Mouse (Mus musculus): ENCODE results near the gene Mob2.

Gene Mob2

DNA sequence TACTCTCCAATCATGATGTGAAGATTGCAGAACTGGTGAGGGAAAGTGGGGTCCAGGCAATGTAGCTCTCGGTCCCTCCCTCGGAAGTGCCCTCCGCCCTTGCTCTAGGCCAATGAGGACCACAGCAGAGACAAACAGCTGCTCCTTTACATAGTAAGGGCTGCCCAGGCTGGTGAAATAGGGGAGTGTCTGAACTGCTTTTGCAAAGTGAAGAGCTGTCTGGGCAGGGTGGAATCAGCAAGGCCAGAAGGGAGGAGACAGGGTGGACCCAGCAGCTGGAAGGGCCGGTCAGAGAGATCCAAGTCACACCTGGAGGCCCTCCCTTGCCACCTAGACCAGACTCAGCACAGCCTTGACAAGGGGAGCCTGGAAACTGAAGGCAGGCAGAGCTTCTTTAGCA, 34.9 kb downstream of the Mob2 start:
- in situ Hi-C loops (cut with MboI, MseI) = no loop called here

DNA sequence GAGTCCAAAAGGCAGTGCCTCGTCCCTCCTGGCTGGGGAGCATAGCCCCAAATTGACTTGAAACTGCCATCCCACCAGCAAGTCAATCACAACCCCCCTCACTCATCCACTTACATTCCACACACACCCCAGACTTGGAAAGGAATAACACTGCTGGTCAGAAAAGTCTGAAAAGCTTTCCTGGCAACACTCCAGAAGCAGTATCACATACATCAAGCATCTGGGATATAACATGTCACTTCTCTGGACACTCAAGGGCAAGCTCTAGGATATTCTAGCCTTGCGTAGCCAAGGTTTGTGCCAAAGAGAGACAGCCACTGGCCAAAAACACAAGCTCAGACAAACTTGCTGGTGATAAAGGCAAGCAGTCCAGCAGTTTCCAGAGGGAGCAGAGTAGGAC, 35.7 kb downstream of the Mob2 start:
- in situ Hi-C loops (cut with MboI, MseI) = no loop called here

DNA sequence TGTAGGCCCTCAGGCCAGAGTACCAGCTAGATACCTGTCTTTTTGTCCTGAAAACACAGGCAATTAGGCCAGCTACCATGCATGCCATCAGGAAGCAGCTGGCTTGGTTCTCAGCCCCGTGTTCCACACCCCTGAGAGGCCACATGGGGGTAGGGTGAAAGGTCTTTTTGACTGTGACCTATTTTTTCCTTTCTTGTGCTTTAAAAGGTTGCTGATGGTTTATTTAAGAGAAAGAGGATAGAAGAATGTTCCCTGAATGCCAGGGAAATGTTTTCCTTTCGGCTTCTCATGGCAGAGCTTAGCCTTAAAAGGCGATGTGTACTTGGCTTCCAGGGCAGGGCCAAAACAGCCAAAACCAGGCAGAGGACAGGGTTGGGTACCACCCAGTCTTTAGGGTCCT, 40.0 kb downstream of the Mob2 start:
- in situ Hi-C loops (cut with MboI, MseI) = no loop called here

DNA sequence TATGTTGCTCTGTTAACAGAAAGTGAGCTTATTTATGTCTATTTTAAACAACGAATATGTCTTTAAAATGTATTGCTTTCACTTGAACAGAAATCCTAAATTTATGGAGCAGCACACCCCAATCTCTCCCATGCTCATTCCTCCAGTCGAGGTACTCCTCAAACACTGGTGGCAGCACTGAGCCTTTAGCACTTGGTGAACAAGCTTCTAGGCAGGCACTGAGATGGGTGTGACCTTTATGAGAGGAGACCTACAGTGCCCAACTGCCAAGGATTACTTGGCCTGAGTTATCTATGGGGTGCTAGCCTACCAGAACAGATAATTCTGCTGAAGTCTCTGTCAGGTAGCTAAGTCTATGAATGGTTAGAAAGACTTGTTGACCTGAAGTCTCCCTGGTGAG, 41.2 kb downstream of the Mob2 start:
- in situ Hi-C loops (cut with MboI, MseI) = no loop called here

DNA sequence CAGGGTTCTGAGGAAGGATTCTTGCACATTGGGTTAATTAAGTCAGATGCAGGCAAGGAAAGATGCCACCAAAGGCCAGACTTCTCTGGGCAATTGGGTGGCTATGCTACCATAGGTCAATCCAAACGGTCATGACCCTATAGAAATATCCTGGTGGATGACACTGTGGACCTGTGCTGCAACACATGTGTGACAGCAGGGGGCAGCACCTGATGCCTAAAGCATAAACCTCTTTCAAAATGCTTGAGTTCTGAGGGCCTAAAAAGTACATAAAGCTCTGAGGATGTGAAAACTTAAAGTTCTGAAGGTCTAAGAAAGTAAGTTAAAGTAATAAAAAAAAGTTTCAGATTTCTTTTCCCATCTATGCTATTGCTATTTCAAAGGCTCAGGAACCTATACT, 44.3 kb downstream of the Mob2 start:
- in situ Hi-C loops (cut with MboI, MseI) = no loop called here

DNA sequence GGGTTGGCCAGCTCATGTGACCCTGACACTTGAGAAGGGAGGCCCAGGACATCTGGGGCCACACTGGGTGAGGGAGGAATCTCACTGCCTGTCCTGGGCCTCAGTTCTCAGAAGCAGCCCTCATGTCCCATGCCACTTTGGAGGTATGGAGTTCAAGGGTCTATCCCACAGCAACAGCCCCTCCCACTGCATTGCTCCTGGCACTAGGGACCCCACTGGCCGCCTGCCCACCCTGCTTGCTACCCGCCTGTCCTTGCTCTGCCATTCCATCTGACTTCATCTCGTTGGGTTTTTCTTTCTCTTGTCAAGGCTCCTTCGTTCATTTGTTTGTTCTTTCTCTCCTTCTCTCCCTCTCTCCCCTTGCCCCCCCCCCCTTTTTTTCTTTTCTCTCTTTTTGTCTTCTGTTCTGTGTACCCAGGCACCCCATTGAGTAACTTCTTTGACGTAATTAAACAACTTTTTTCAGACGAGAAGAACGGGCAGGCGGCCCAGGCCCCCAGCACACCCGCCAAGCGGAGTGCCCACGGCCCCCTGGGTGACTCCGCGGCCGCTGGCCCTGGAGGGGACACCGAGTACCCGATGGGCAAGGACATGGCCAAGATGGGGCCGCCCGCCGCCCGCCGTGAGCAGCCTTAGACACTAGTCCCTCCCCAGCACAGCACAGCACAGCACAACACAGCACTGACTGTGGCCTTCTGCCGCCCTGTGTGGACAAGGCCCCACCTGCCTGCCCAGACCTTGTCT, 59.1 kb downstream of the Mob2 start:
- in situ Hi-C loops (cut with MboI, MseI) = no loop called here

DNA sequence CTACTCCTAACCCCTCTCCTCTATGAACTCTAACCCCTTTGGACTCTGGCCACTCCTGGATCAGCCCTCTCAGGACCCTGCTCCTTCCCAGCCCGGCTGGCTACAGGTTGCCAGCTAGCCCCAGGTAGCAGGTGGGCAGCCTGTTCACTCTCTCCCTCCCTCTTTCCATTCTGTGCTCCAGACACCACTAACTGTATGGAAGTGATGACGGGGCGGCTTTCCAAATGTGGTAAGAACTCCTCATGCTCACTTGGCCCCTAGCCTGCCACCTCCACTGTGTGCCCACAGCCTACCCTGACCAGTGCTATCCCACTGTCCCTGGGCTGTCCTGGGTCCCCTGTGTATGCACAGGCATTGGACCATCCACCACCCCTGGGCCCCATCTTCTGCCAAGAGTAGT, 60.2 kb downstream of the Mob2 start:
- in situ Hi-C loops (cut with MboI, MseI) = no loop called here

DNA sequence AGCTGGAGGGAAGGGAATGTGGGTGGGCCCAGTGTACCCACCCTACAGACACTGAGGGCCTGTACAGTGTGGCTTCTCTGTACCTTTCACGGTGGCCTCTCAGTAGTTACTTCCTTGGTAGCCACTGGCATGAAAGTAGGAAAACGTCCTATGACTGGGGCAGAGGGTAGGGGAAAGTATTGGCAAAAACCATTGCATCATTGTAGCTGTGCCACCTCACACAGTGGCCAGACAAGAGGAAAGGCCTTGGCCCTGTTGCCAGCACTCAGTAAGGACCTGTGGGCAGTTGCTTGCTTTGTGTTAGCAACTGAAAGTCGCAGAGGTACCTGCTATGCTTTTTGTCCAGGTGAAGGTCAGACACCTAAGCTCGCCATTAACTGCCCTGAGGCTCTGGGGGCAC, 66.7 kb downstream of the Mob2 start:
- in situ Hi-C loops (cut with MboI, MseI) = no loop called here

DNA sequence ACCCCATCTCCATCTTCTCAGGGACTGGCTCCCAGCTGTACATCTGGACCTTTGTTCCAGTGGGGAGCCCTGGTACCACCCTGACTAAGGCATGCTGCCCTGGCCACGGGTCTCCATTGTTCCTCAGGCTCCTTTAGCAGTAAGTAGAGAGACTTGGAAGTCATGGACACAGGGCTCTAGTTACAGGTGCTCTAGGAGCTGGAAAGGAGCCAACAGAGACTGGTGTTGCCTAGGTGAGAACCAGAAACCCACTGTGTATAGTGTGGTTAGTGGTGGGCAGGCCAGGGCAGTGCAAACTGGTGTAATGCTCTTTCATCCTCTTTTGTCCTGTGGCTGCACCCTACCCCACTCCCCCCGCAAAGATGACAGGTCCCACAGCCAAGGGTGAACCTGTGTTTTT, 69.7 kb downstream of the Mob2 start:
- in situ Hi-C loops (cut with MboI, MseI) = no loop called here

DNA sequence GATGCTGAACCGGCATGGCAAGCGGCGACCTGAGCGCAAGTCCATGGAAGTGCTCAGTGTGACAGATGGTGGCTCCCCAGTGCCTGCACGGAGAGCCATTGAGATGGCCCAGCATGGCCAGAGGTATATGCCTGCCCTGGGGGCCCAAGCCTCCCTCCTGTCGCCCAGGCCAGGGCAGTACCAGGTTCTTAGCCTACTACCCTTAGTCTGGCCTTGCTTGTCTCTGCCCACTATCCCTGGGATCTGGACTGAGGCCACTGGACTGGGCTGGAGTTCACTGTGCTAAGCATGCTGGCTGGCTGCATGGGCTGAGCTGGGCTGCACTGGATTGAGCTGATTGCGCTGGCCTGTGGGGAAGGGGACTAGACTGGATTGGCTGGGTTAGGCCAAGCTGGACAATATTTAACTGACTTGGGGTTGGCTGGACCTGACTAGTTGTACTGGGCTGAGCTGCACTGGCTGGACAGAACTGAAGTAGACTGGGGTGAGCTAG, 72.5 kb downstream of the Mob2 start:
- in situ Hi-C loops (cut with MboI, MseI) = no loop called here

DNA sequence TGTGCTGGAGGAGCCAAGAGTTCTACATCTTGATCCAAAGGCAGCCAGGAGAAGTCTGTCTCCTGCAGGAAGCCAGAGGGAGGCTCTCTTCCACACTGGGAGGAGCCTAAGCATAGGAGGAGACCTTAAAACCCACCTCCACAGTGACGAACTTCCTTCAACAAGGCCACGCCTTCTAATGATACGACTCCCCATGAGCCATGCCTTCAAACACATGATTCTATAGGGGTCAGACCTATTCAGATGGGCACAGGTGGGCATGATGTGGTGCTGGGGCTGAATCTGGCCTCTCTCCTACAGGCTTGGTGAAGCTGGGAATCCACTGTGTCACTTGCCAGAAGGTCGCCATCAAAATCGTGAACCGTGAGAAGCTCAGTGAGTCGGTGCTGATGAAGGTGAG, 79.6 kb downstream of the Mob2 start:
- in situ Hi-C loops (cut with MboI, MseI) = no loop called here

DNA sequence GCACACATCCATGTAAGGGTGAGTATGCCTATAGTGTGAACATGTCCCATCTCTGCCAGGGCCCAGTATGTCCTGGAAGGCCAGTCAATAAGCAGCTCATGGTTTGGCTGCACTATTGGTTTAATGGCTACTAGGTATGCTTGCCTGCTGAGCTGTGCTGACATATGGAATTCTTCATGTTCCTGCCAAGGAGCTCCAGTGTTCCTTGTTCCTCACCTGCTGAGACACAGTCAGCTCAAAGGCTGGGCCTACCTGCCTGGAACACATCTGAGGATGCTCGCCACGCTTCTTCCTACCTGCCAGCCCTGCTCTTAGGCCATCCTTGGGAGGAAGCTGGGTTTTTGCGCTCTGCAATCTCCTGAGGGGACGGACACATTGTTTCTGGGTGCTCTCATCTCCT, 81.6 kb downstream of the Mob2 start:
- in situ Hi-C loops (cut with MboI, MseI) = no loop called here

DNA sequence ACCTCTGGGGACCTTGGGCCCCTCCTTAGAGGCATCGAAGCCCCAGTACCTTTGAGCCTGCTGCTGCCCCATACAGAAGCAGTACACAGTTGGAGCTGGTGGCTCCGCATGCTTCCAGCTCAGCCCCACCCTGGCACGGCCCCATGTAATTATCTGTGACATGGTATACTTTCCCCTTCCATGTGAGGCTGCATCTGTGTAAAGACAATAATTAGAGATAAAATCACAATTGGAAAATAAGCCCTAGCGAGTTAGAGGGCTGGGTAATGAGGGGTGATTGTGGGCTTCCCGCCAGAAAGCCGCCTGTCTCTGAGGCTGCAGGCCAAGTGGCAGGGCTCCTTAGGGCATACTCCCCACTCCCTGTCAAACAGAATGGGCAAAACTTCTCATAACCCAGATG, 82.9 kb downstream of the Mob2 start:
- in situ Hi-C loops (cut with MboI, MseI) = no loop called here

DNA sequence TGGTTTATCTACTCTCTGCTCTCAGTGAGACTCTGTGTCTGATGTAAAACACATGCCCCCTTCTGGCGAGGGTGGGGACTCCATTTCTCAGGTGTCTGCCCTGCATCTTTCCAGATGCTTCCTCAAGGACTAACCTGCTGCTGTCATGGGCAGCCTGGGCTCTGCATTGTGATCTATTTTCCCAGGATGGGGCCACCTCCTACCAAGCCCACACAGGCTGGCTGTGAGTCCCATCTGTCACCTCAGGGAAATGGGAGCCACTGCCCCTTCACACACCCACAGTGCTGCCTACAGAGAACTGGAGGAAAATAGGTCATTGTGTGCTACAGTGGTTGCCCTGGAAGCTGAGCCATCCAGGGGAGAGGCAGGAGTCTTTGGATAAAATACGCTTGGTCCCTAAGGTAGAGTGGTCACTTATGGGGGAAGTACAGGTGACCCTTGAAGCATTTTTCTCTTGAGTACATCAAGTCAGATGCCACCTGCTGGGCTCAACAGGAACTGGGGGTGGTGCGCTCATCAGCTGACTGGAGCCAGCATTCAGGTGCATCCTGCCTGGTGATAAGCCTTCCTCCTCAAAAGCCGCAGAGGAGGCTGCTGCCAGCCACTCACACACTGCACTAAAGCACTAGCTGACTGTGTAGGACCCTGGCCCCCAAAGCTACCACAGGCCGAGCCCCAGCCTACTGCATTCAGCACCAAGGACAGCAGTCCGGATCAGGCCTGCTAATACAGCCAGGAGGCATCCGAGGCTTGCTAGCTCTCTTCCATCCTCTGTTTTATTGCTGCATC, 87.8 kb downstream of the Mob2 start:
- in situ Hi-C loops (cut with MboI, MseI) = no loop called here

DNA sequence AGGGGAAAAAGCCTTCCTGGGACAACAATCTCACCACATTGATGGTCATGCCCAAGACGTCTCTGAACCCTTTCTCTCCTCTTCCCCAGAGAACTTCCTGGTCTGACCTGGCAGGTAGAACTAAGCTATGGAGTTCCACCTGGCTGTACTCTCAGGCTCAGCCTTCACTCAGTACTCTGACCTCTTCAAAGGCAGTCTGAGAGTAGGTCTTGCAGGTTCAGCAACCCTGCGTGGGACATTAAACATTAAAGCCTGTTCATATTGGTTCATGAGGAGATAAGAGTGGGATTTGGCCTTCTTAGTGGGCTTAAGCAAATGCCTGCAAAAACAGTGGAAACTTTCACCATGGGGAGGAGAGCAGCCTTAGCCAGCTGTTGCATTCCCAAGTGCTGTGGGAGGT, 94.6 kb downstream of the Mob2 start:
- in situ Hi-C loops (cut with MboI, MseI) = no loop called here

DNA sequence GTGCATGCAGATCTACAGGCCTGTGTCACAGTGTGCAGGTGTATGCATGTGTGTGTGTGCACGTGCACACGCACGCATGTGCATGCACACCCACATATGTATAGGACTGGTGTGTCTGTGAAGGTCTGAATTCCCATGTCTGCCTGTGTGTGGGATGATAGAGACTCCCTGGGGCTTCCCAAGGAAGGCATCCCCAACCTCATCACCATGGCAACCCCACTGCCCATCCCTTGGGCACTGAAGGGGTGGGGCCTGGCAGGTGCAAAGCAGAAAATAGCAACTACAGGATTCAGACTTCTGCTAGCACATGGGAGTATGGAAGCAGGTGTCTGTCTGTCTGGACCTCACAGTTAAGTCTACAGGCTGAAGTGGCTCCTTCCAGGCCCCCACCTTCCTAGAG, 98.3 kb downstream of the Mob2 start:
- in situ Hi-C loops (cut with MboI, MseI) = no loop called here

DNA sequence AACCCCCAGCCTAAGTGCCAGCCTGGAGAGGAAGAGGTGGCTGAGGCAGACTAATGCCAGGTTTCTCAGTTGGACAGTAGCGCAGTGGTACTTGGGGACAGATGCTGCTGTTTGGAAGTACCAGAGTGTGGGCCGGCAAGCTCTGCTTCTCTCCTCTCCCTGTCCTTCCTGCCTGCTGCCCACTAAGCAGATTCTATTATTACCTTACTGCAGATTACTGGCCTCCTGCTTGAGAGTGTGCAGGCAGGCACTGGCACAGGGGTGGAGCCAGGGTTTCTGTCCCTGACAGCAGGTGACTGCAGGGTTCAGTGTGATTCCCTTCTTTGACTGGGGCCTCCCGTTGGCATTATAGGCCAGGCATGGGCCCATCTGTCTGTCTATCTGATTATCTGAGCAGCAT, 99.4 kb downstream of the Mob2 start:
- in situ Hi-C loops (cut with MboI, MseI) = no loop called here

DNA sequence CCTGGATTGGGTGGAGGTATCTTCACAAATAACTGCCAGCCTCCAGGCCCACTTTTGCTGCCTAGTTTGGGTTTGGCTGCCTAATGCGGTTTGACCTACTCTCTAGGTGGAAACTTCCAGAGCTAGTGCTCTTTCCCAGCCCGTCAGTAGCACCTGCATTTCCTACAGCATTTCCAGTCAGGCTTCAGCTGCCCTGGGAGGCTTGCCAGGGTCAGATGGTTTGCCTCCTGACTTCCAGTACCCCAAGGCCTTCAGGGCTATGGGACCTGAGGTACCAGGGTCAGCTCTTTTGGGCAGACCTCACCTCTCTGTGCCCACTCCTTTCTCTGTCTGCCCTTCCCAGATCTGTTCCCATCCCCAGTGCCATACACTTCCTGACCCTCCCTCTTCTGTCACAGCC, 99.9 kb downstream of the Mob2 start:
- in situ Hi-C loops (cut with MboI, MseI) = no loop called here

DNA sequence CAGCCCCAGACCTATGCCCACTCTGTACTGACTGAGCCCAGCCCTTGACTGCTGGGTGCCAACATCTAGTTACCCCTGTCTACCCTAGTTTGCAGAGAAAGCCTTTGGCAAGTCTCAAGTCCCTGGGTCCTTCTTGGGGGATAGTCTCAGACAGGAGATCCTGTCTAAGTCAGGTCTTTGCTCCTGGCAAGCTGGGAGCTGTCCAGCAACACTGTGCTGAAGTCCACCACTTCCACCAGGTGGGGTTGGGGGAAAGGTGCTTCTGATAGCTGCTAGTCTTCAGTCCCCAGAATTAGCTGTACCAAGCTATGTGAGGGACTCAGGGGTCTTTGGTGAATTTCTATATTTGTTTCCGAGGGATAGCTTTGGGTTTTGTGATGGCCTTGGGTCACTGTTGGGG, 101.7 kb downstream of the Mob2 start:
- in situ Hi-C loops (cut with MboI, MseI) = no loop called here
